Mouse (Mus musculus): ENCODE data around the gene Acy3. TPM values are rescaled to one million over a fixed set of nuclear protein-coding genes. Genes with fewer than 3 reads are reported as not detected.
"Not testable (repeated sequence)": the region's sequence is repeated elsewhere in the genome, so short reads cannot be mapped to it uniquely, and the experiment has no call there.

Gene Acy3
- polyA plus RNA-seq, 1 experiment from 2014 or later: 2.5 TPM

DNA sequence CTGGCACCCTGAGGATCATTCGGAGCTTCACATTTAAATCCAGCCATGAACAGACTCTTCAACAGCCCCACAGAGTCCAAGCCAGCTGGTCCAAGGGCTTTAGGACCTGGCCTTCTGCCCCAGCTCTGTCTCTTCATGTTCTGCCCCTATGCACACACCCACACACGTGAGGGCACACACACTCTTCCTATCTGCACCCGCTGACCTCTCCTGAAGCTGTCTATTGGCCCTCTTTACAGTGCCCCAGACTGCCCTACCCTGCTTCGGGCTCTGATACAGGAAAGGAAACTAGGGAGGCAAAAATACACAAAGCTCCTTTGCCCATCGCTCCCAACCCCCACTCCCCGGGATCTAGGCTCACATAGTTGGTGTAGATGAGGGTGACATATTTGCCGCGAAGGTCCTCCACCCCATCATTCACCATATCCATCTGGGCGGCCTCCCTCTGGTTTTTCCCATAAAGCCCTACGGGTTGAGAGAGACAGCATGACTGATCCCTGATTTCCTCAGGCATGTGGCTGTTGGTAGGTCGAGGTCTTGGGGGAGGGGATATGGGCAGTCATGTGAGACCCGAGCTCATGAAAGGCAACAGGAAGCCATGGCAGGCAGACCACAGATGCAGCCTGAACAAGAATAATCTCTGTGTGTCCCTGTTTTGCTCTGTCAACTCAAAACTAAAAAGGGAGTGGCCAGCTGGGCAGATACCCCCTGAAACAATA lies 50.1 kb downstream of the Acy3 start:
- H3K9me3 ChIP-seq: no peaks in the 10 kb centered on the region
- H3K36me3 ChIP-seq: peaks cover 4% of the 10 kb centered on the region; the same call in 1 of the 2 replicates
- H3K4me3 ChIP-seq: no peak overlapping the region
- WGBS: 76% methylated on average over 12 of the region's 12 CpGs
- peaks cover 19% of the 10 kb centered on the region for H3K4me1 ChIP-seq (replicated peaks)
- peak overlapping the region; percentile 18 for H3K4me2 ChIP-seq
- H3K9ac ChIP-seq: no peak overlapping the region
- no peaks in the 10 kb centered on the region for H3K27me3 ChIP-seq
- no peak for ATAC-seq (ENCODE audit: low FRiP score, low read depth)
- H3K27ac ChIP-seq (replicated peaks): no peak overlapping the region

DNA sequence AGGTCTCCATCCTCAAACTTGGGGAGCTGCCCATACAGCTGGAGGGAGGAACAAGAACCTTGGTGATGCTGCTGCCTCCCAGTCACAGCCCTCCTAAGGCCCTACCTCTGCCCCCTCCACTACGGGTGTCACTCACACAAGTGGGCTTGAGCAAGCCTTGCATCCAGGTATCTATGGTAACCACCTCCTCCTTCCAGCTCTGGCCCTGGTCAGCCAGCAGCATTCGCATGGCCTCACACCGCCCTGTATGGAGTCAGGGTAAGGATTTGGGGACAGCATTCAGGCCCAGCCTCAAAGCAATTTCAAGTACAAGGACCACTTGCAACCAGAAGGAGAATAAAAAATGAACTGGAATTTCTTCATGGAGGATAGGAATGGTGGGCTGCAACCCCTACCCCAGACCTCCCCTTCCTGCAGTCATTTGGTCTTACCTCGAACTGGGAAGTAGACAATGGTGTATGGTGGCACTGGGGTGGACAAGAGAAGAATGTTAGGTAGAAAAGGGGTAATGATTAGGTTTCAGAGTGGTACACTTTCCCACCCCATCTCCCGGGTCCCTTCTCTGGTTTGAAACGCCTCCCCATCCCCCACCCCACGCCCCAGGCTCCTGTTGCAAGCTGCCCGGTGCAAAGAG lies 50.9 kb downstream of the Acy3 start:
- 22% methylated on average over 7 of the region's 8 CpGs for WGBS
- H3K27me3 ChIP-seq, H3K9me3 ChIP-seq, H3K36me3 ChIP-seq: not testable (repeated sequence)
- peaks cover 19% of the 10 kb centered on the region for H3K4me1 ChIP-seq (replicated peaks)
- peak overlapping the region; percentile 60 for H3K4me3 ChIP-seq
- H3K9ac ChIP-seq: peak overlapping the region; percentile 63
- 0 out of 2 replicates have a peak, but pooled peaks have one; percentile 52 for ATAC-seq (ENCODE audit: low FRiP score, low read depth)
- peak overlapping the region; percentile 69 for H3K4me2 ChIP-seq
- H3K27ac ChIP-seq (replicated peaks): peak overlapping the region; percentile 74

DNA sequence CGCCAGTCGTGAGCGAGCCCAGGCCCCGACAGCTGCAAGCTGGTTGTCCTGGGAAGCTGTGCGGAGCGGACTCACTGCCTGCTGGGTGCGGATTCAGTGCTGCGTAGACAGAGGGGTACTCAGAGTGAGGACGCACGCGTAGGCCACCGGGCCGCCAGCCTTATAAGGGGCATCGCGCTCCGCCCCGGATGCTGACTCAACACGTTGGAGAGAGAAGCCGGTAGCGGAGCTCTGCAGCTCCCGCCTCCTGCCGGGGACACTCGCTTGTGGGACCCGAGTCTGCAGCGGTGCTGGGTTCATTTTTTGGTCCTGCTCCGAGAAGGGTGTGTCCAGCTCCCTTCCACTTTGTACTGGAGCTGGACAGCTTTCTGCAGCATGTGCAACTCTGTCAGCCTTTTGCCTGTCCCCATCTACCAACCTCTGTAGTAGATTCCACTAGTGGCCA lies 51.4 kb downstream of the Acy3 start, which contains the start of gene Gstp1:
Gene Gstp1 (minus strand): TSS at position 198 of the 445 bp plus-strand sequence.
- Histone ChIP-seq H3K27me3 (no peaks in the 10 kb centered on the region), H3K36me3 (peaks cover 4% of the 10 kb centered on the region; the same call in 1 of the 2 replicates), H3K9me3 (no peaks in the 10 kb centered on the region), H3K9ac (peak within 1 kb of the TSS; percentile 63), H3K27ac (replicated peaks) (peak within 1 kb of the TSS; percentile 74), H3K4me1 (replicated peaks) (peaks cover 19% of the 10 kb centered on the region), H3K4me3 (peak within 1 kb of the TSS; percentile 60), H3K4me2 (peak within 1 kb of the TSS; percentile 69)
- 0% methylated on average over 26 of the region's 26 CpGs for WGBS
- ATAC-seq (ENCODE audit: low FRiP score, low read depth): peak; percentile 91

Other genes starting within 250 kb of the Acy3 start
- gene Kmt5b, start 219.1 kb upstream of the Acy3 start, polyA plus RNA-seq (2015; fragmentation: Nextera tagmentation; extraction: Ambion mirVana): 44.9 and 49.3 TPM in 2 replicates
- gene Chka, start 134.8 kb upstream of the Acy3 start, polyA plus RNA-seq (2015; fragmentation: Nextera tagmentation; extraction: Ambion mirVana): 64.6 and 66.6 TPM in 2 replicates
- 16.4 and 16.8 TPM in 2 replicates for gene Tcirg1, start 79.4 kb upstream of the Acy3 start, polyA plus RNA-seq (2015; fragmentation: Nextera tagmentation; extraction: Ambion mirVana)
- 280 and 290 TPM in 2 replicates for gene Ndufs8, start 73.8 kb upstream of the Acy3 start, polyA plus RNA-seq (2015; fragmentation: Nextera tagmentation; extraction: Ambion mirVana)
- 2.7 and 3.0 TPM in 2 replicates for gene Aldh3b1, start 56.8 kb upstream of the Acy3 start, polyA plus RNA-seq (2015; fragmentation: Nextera tagmentation; extraction: Ambion mirVana)
- 11.9 and 14.0 TPM in 2 replicates for gene Unc93b1, start 51.4 kb upstream of the Acy3 start, polyA plus RNA-seq (2015; fragmentation: Nextera tagmentation; extraction: Ambion mirVana)
- not detected in 2 replicates for gene Aldh3b3, start 27.9 kb upstream of the Acy3 start, polyA plus RNA-seq (2015; fragmentation: Nextera tagmentation; extraction: Ambion mirVana)
- 0.18 and 0.27 TPM in 2 replicates for gene Aldh3b2, start 14.2 kb upstream of the Acy3 start, polyA plus RNA-seq (2015; fragmentation: Nextera tagmentation; extraction: Ambion mirVana)
- 0.31 and 0.40 TPM in 2 replicates for gene Tbx10, start 6.2 kb downstream of the Acy3 start, polyA plus RNA-seq (2015; fragmentation: Nextera tagmentation; extraction: Ambion mirVana)
- gene Nudt8, start 14.0 kb downstream of the Acy3 start, polyA plus RNA-seq (2015; fragmentation: Nextera tagmentation; extraction: Ambion mirVana): 25.8 and 26.5 TPM in 2 replicates
- gene Gm49405, start 14.1 kb downstream of the Acy3 start, polyA plus RNA-seq (2015; fragmentation: Nextera tagmentation; extraction: Ambion mirVana): 5.1 and 5.5 TPM in 2 replicates
- 5.9 and 6.4 TPM in 2 replicates for gene Doc2g, start 16.7 kb downstream of the Acy3 start, polyA plus RNA-seq (2015; fragmentation: Nextera tagmentation; extraction: Ambion mirVana)
- 244 and 247 TPM in 2 replicates for gene Ndufv1, start 26.2 kb downstream of the Acy3 start, polyA plus RNA-seq (2015; fragmentation: Nextera tagmentation; extraction: Ambion mirVana)
- gene Gstp1, start 51.4 kb downstream of the Acy3 start, polyA plus RNA-seq (2015; fragmentation: Nextera tagmentation; extraction: Ambion mirVana): 534 and 573 TPM in 2 replicates
- 0.60 and 2.2 TPM in 2 replicates for gene Gstp2, start 59.5 kb downstream of the Acy3 start, polyA plus RNA-seq (2015; fragmentation: Nextera tagmentation; extraction: Ambion mirVana)
- not detected in 2 replicates for gene Gstp3, start 73.0 kb downstream of the Acy3 start, polyA plus RNA-seq (2015; fragmentation: Nextera tagmentation; extraction: Ambion mirVana)
- gene Cabp2, start 95.0 kb downstream of the Acy3 start, polyA plus RNA-seq (2015; fragmentation: Nextera tagmentation; extraction: Ambion mirVana): not detected in 2 replicates
- gene Cdk2ap2, start 110.6 kb downstream of the Acy3 start, polyA plus RNA-seq (2015; fragmentation: Nextera tagmentation; extraction: Ambion mirVana): 82.5 and 92.5 TPM in 2 replicates
- 74.3 and 81.1 TPM in 2 replicates for gene Pitpnm1, start 113.4 kb downstream of the Acy3 start, polyA plus RNA-seq (2015; fragmentation: Nextera tagmentation; extraction: Ambion mirVana)
- 102 and 104 TPM in 2 replicates for gene Aip, start 139.3 kb downstream of the Acy3 start, polyA plus RNA-seq (2015; fragmentation: Nextera tagmentation; extraction: Ambion mirVana)
- 0.04 and 0.05 TPM in 2 replicates for gene Gpr152, start 153.2 kb downstream of the Acy3 start, polyA plus RNA-seq (2015; fragmentation: Nextera tagmentation; extraction: Ambion mirVana)
- gene Cabp4, start 157.5 kb downstream of the Acy3 start, polyA plus RNA-seq (2015; fragmentation: Nextera tagmentation; extraction: Ambion mirVana): 0.21 and 0.26 TPM in 2 replicates
- 119 and 121 TPM in 2 replicates for gene Coro1b, start 162.0 kb downstream of the Acy3 start, polyA plus RNA-seq (2015; fragmentation: Nextera tagmentation; extraction: Ambion mirVana)
- gene Ptprcap, start 167.0 kb downstream of the Acy3 start, polyA plus RNA-seq (2015; fragmentation: Nextera tagmentation; extraction: Ambion mirVana): 0.26 and 0.83 TPM in 2 replicates
- 47.8 and 56.7 TPM in 2 replicates for gene Rps6kb2, start 176.8 kb downstream of the Acy3 start, polyA plus RNA-seq (2015; fragmentation: Nextera tagmentation; extraction: Ambion mirVana)
- 5.6 and 6.1 TPM in 2 replicates for gene Carns1, start 188.9 kb downstream of the Acy3 start, polyA plus RNA-seq (2015; fragmentation: Nextera tagmentation; extraction: Ambion mirVana)
- 0.98 and 1.5 TPM in 2 replicates for gene Tbc1d10c, start 204.7 kb downstream of the Acy3 start, polyA plus RNA-seq (2015; fragmentation: Nextera tagmentation; extraction: Ambion mirVana)
- 582 and 587 TPM in 2 replicates for gene Ppp1ca, start 205.5 kb downstream of the Acy3 start, polyA plus RNA-seq (2015; fragmentation: Nextera tagmentation; extraction: Ambion mirVana)
- gene Rad9a, start 215.1 kb downstream of the Acy3 start, polyA plus RNA-seq (2015; fragmentation: Nextera tagmentation; extraction: Ambion mirVana): 25.5 and 27.5 TPM in 2 replicates
- gene Clcf1, start 227.7 kb downstream of the Acy3 start, polyA plus RNA-seq (2015; fragmentation: Nextera tagmentation; extraction: Ambion mirVana): 0.69 and 0.75 TPM in 2 replicates
- not detected in 2 replicates for gene AC109138.7, start 227.8 kb downstream of the Acy3 start, polyA plus RNA-seq (2015; fragmentation: Nextera tagmentation; extraction: Ambion mirVana)
- gene Pold4, start 245.3 kb downstream of the Acy3 start, polyA plus RNA-seq (2015; fragmentation: Nextera tagmentation; extraction: Ambion mirVana): 19.2 and 20.9 TPM in 2 replicates

Data from hindbrain, embryonic 15.5 days (tissue).